Mouse (Mus musculus) CH12.LX (cell line): ENCODE data around the gene Ccnd3. TPM values are rescaled to one million over a fixed set of nuclear protein-coding genes. Genes with fewer than 3 reads are reported as not detected.

Experiments used
- DNase-seq: peaks from one replicate; pipeline ENCODE4 v3.0.0-alpha.2; 2013; ENCODE audit errors: extremely low read depth
- H3K27ac ChIP-seq: 2 replicates; pipeline ENCODE4 v1.5.1; 2012; ENCODE audit warnings: low read depth, mild to moderate bottlenecking, control low read depth, moderate library complexity; ENCODE audit not compliant: insufficient read depth
- H3K27me3 ChIP-seq: replicated peaks from 2 replicates; pipeline ENCODE3; 2012; ENCODE audit warnings: inconsistent platforms
- H3K36me3 ChIP-seq, 2 experiments: replicated peaks in 1 of 2; 2 replicates each; pipeline versions ENCODE3 to v1.6.1; 2012; ENCODE audit warnings: inconsistent platforms in 1 of 2, low read length in 1 of 2, mild to moderate bottlenecking in 1 of 2, mixed read lengths in 1 of 2, moderate library complexity in 1 of 2; ENCODE audit not compliant: control insufficient read depth in 1 of 2, insufficient read depth in 1 of 2
- H3K4me1 ChIP-seq, 2 experiments: 2 replicates each; pipeline ENCODE4 v1.6.1; 2012; ENCODE audit warnings: inconsistent platforms in 1 of 2, moderate library complexity in 1 of 2; ENCODE audit not compliant: insufficient read depth in 2 of 2, control insufficient read depth in 1 of 2
- H3K4me2 ChIP-seq: 2 replicates; pipeline ENCODE4 v1.6.1; 2012; ENCODE audit warnings: low read depth, mild to moderate bottlenecking, control low read depth; ENCODE audit not compliant: poor library complexity, insufficient read depth, severe bottlenecking
- H3K4me3 ChIP-seq, 3 experiments: fragments of 150-350 bp in 1 of 3; sonication (generic) in 1 of 3; replicated peaks in 1 of 3; 2 replicates each; pipeline versions ENCODE3 to v1.5.1; 2011 to 2012; ENCODE audit warnings: low read depth in 2 of 3, low read length in 2 of 3, mild to moderate bottlenecking in 2 of 3, moderate library complexity in 2 of 3, control low read depth in 1 of 3, improper control_type of control experiment in 1 of 3, inconsistent platforms in 1 of 3, mixed read lengths in 1 of 3; ENCODE audit not compliant: poor library complexity in 1 of 3
- H3K79me2 ChIP-seq: replicated peaks from 2 replicates; pipeline ENCODE4 v1.6.1; 2012; ENCODE audit warnings: mild to moderate bottlenecking, moderate library complexity; ENCODE audit not compliant: control insufficient read depth, poor library complexity, insufficient read depth, severe bottlenecking; ENCODE audit errors: extremely low read depth
- H3K9ac ChIP-seq: 2 replicates; pipeline ENCODE4 v1.6.1; 2012; ENCODE audit warnings: low read depth, mild to moderate bottlenecking, control low read depth, moderate library complexity; ENCODE audit not compliant: insufficient read depth
- H3K9me3 ChIP-seq: replicated peaks from 2 replicates; pipeline ENCODE3; 2012; ENCODE audit warnings: low read length, inconsistent platforms, mixed read lengths
- BHLHE40 ChIP-seq: IDR thresholded peaks from 2 replicates; pipeline ENCODE4 v1.6.1; 2011; ENCODE audit warnings: mild to moderate bottlenecking, low read depth, low read length, improper control_type of control experiment
- ETS1 ChIP-seq: conservative IDR thresholded peaks from 2 replicates; pipeline ENCODE4 v1.6.1; 2012; ENCODE audit warnings: low read depth, mild to moderate bottlenecking, inconsistent platforms, low read length, improper control_type of control experiment, moderate library complexity
- HCFC1 ChIP-seq: IDR thresholded peaks from 2 replicates; pipeline ENCODE4 v1.6.1; 2012; ENCODE audit warnings: low read depth, mild to moderate bottlenecking, inconsistent platforms, low read length, improper control_type of control experiment
- JUN ChIP-seq: IDR thresholded peaks from 2 replicates; pipeline ENCODE4 v1.6.1; 2011; ENCODE audit warnings: low read depth, mild to moderate bottlenecking, low read length, improper control_type of control experiment, moderate library complexity; ENCODE audit not compliant: insufficient read depth
- JUND ChIP-seq: conservative IDR thresholded peaks from 2 replicates; pipeline ENCODE4 v1.6.1; 2011; ENCODE audit warnings: low read depth, low read length, improper control_type of control experiment
- KAT2A ChIP-seq: IDR thresholded peaks from 2 replicates; pipeline ENCODE4 v1.6.1; 2012; ENCODE audit warnings: low read length, improper control_type of control experiment, inconsistent platforms; ENCODE audit not compliant: insufficient replicate concordance
- MAX ChIP-seq: IDR thresholded peaks from 2 replicates; pipeline ENCODE4 v1.6.1; 2011; ENCODE audit warnings: low read length, improper control_type of control experiment
- MXI1 ChIP-seq: IDR thresholded peaks from 2 replicates; pipeline ENCODE4 v1.6.1; 2011; ENCODE audit warnings: mild to moderate bottlenecking, low read depth, low read length, improper control_type of control experiment
- NRF1 ChIP-seq: IDR thresholded peaks from 2 replicates; pipeline ENCODE4 v1.6.1; 2014; ENCODE audit warnings: low read depth, mild to moderate bottlenecking, inconsistent platforms, low read length, improper control_type of control experiment, moderate library complexity
- RAD21 ChIP-seq: IDR thresholded peaks from 2 replicates; pipeline ENCODE4 v1.6.1; 2011; ENCODE audit warnings: low read depth, mild to moderate bottlenecking, low read length, improper control_type of control experiment, moderate library complexity
- RCOR1 ChIP-seq: conservative IDR thresholded peaks from 2 replicates; pipeline ENCODE4 v1.6.1; 2012; ENCODE audit warnings: low read depth, mild to moderate bottlenecking, inconsistent platforms, low read length, improper control_type of control experiment
- SIN3A ChIP-seq: IDR thresholded peaks from 2 replicates; pipeline ENCODE4 v1.6.1; 2012; ENCODE audit warnings: low read length, improper control_type of control experiment, inconsistent platforms
- SMC3 ChIP-seq: IDR thresholded peaks from 2 replicates; pipeline ENCODE4 v1.6.1; 2011; ENCODE audit warnings: low read depth, low read length, improper control_type of control experiment
- UBTF ChIP-seq: IDR thresholded peaks from 2 replicates; pipeline ENCODE4 v1.6.1; 2012; ENCODE audit warnings: low read depth, mild to moderate bottlenecking, inconsistent platforms, low read length, improper control_type of control experiment, moderate library complexity
- USF1 ChIP-seq: IDR thresholded peaks from 2 replicates; pipeline ENCODE4 v1.6.1; 2014; ENCODE audit warnings: low read depth, mild to moderate bottlenecking, inconsistent platforms, low read length, improper control_type of control experiment
- ZC3H11A ChIP-seq: IDR thresholded peaks from 2 replicates; pipeline ENCODE4 v1.6.1; 2012; ENCODE audit warnings: low read depth, mild to moderate bottlenecking, inconsistent platforms, low read length, improper control_type of control experiment
- ZMIZ1 ChIP-seq: IDR thresholded peaks from 2 replicates; pipeline ENCODE4 v1.6.1; 2012; ENCODE audit warnings: low read depth, mild to moderate bottlenecking, inconsistent platforms, low read length, improper control_type of control experiment
- dilution Hi-C: fragments of 300-500 bp; cut with MboI; formaldehyde crosslinking; loops from 2 replicates; pipeline ENCODE4 v1.14.3; 2020; ENCODE audit warnings: low sequenced_read_pairs; ENCODE audit not compliant: extremely low pct_unique_long_range_greater_than_20kb, extremely low pct_ligation_motif_present
- in situ Hi-C: fragments of 300-500 bp; cut with MboI; formaldehyde crosslinking; loops from 3 replicates; pipeline ENCODE4 v1.14.3; 2019; ENCODE audit warnings: low sequenced_read_pairs, low pct_ligation_motif_present, low pct_unique_long_range_greater_than_20kb, mixed read lengths
- polyA plus RNA-seq: library from polyadenylated mRNA; unstranded; fragments of >175 nt; gene quantifications from 2 replicates; pipeline ENCODE4 v1.2.1, GENCODE M21; 2012; ENCODE audit warnings: low read depth; ENCODE audit not compliant: insufficient read length
- total RNA-seq, 2 experiments: library from RNA; depleted of rRNA; stranded (reverse); fragments of 300-350 nt in 1 of 2; fragments of >200 nt in 1 of 2; gene quantifications; 2 replicates each; pipeline ENCODE4 v1.2.3; 2012 to 2014

Ccnd3 gene
- total and polyA plus RNA-seq, 3 experiments, result 30.6 to 121 (median 48.7) TPM

DNA sequence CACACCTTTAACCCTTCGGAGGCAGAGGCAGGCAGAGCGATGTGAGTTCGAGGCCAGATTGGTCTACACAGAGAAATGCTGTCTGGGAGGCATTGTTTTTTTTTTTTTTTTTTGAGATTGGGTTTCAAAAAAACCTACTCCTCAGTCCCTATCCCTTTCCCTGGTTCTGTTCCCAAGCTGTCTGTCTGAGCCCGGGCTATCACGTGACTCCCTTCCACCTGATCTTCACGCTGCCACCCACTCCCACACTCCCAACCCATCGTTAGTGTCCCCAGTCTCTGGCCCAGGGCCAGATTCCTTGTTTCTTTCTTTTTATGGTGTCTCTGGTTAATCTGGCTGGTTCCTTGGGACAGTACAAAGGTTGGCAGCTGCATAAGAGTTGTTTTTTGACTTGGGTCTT is 46.2 kb downstream of the Ccnd3 start:
- H3K4me3 ChIP-seq, result no peak overlapping the region
- H3K27ac ChIP-seq, result no peak overlapping the region
- H3K9me3 ChIP-seq, result no peaks in the 10 kb centered on the region
- no peak overlapping the region for H3K4me2 ChIP-seq
- no peak overlapping the region for H3K9ac ChIP-seq
- H3K36me3 ChIP-seq, result no peaks in the 10 kb centered on the region
- DNase-seq, result no peak
- dilution Hi-C loops, result no loop called here
- peaks cover 5 to 18% of the 10 kb centered on the region in 2 experiments for H3K4me1 ChIP-seq
- in situ Hi-C loops, result no loop called here
- no peaks in the 10 kb centered on the region for H3K79me2 ChIP-seq
- no peaks in the 10 kb centered on the region for H3K27me3 ChIP-seq
- TF ChIP-seq ZMIZ1 (no peak), SMC3 (no peak), RCOR1 (no peak), MXI1 (no peak)

DNA sequence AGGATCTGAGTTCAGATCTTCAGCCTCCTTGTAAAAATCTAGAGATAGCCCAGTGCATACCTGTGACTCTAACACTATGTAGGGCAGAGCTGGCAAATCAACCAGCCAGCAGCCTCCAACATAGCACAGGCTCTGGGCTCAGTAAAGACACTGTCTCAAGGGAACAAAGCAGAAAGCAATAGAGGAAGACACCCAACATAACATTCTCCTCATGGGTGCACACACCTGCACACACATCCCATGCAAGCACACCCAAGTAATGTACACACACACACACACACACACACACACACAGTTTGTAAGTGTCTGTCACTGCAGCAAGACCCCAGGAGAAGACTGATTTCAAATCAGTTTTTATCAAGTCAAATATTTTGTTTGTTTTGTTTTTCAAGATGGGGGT is 48.1 kb downstream of the Ccnd3 start:
- in situ Hi-C loops, result no loop called here
- DNase-seq, result no peak
- H3K4me1 ChIP-seq, result peaks cover 5 to 26% of the 10 kb centered on the region in 2 experiments

DNA sequence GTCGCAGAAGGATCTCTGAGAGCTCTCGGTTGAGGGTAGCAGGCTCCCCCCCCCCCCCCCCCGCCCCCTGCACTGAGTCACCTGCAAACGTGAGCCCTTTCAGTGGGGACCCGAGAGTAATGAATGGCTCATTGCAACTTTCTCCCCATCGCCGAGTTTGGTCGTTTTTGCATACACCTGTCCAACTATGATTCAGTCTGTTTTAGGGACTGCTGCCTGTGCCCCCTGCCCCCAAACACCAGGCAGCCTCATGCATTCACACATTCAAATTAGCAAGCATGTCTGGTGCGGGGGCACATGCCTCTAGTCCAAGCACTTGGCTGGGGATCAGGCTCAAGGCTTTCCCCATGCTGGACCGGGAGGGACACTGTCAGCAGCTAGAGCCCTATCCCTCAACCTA is 49.8 kb downstream of the Ccnd3 start:
- Histone ChIP-seq H3K27me3 (no peaks in the 10 kb centered on the region), H3K36me3 (no peaks in the 10 kb centered on the region), H3K79me2 (no peaks in the 10 kb centered on the region), H3K9me3 (no peaks in the 10 kb centered on the region), H3K4me2 (no peak overlapping the region), H3K4me3 (no peak overlapping the region), H3K27ac (no peak overlapping the region), H3K4me1 (peaks cover 5 to 26% of the 10 kb centered on the region in 2 experiments), H3K9ac (no peak overlapping the region)
- dilution Hi-C loops (no loop called here), in situ Hi-C loops (no loop called here)
- TF ChIP-seq ETS1, result peak; percentile 26; the same call in 1 of the 2 replicates
- peak; percentile 80 for TF ChIP-seq BHLHE40
- no peak for TF ChIP-seq USF1
- peak; percentile 33 for DNase-seq

More for the DNA sequence above, 48.1 kb downstream of the Ccnd3 start:
- H3K9me3 ChIP-seq, result no peaks in the 10 kb centered on the region
- H3K27ac ChIP-seq, result no peak overlapping the region
- dilution Hi-C loops, result no loop called here
- no peaks in the 10 kb centered on the region for H3K27me3 ChIP-seq
- no peak overlapping the region for H3K9ac ChIP-seq
- no peak for TF ChIP-seq MAX
- no peak for TF ChIP-seq SMC3
- no peak for TF ChIP-seq HCFC1
- no peak for TF ChIP-seq ZC3H11A
- no peak for TF ChIP-seq UBTF
- no peak for TF ChIP-seq RAD21
- TF ChIP-seq JUND, result no peak
- no peak for TF ChIP-seq NRF1
- TF ChIP-seq KAT2A, result no peak
- no peak for TF ChIP-seq SIN3A
- no peak for TF ChIP-seq JUN
- no peaks in the 10 kb centered on the region for H3K36me3 ChIP-seq
- no peaks in the 10 kb centered on the region for H3K79me2 ChIP-seq
- no peak overlapping the region for H3K4me3 ChIP-seq
- no peak overlapping the region for H3K4me2 ChIP-seq
